Mouse (Mus musculus) bone marrow, adult 2 months (tissue): ENCODE data around the gene Setd5.

Experiments
- CTCF ChIP-seq: fragments of 200-500 bp; IDR thresholded peaks from 2 replicates; pipeline ENCODE4 v1.5.1; 2011; ENCODE audit warnings: low read length, control low read depth; ENCODE audit not compliant: control insufficient read depth, insufficient read depth
- POLR2A ChIP-seq: fragments of 200-500 bp; IDR thresholded peaks from 2 replicates; pipeline ENCODE4 v1.6.1; 2011; ENCODE audit warnings: low read depth, mild to moderate bottlenecking, control low read depth, low read length, borderline replicate concordance; ENCODE audit not compliant: control insufficient read depth

DNA sequence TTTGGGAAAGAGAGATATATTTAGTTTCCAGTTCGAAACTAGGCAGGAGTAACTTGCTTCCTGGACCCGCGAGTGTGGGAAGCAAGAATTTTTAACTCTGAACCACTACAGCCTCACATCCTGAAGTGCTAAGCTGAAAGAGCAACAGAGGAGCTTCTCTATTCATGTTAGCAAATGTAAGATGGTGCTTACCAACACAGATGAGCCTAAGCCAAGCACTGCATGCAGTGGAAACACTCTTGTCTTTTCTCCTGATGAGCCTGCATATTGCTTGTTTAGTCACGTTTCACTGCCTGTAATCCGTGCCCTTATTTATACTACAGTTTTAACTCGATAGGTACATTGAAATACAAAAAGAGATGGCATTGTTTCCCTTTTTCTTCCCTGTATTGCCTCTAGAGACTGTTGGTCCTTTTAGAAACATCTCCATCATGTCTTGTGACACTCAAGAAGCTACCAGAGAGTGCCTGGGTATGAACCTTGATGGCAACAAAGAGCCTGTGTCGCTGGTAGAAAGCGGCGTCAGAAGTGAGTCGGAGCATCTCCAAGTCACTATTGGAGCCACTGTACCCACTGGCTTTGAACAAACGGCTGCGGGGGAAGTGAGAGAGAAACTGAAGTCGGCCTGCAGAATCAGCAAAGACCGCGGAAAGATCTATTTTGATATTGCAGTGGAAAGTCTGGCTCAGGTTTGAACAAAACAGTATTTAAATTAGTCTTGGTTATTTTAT lies 30.0 kb upstream of the Setd5 start:
- TF ChIP-seq POLR2A (no peak), CTCF (no peak)
